Mouse (Mus musculus): Measurements from ENCODE around the gene Msantd4. TPM values are rescaled to one million over a fixed set of nuclear protein-coding genes. Genes with fewer than 3 reads are reported as not detected.

Gene Msantd4
- polyA plus RNA-seq (2017; shearing (Covaris generic)), result 6.3 TPM

GRCm38 (mm10) chr9:4375828-4376639, at the start of gene Msantd4:
TSS of gene Msantd4 (plus strand) at chr9:4376562.

Other genes starting within 250 kb of the Msantd4 start
- 18.8 TPM for gene Aasdhppt, start 67.1 kb upstream of the Msantd4 start, polyA plus RNA-seq (2017; shearing (Covaris generic))
- 4.7 TPM for gene Kbtbd3, start 66.7 kb upstream of the Msantd4 start, polyA plus RNA-seq (2017; shearing (Covaris generic))